Mouse (Mus musculus) kidney, adult 18-20 months (tissue): ENCODE data around the gene Nf2.

Source experiments
- DNase-seq: peaks from one replicate; pipeline ENCODE4 v3.0.0; 2021

The Nf2 gene

GRCm38 (mm10) chr11:4849258-4849943, at the start of gene Nf2:
Nf2 (minus strand) TSS chr11:4849536.
- peak; percentile 98 for DNase-seq

- DNase-seq: peak; percentile 83
Observed at GRCm38 (mm10) chr11:4894848-4895816, 45.8 kb upstream of the Nf2 start, which contains the start of gene Thoc5. Thoc5 (plus strand) TSS chr11:4895320.

- DNase-seq: no peak
Observed at GRCm38 (mm10) chr11:4886987-4887386, 37.7 kb upstream of the Nf2 start.

GRCm38 (mm10) chr11:4885385-4885903, 36.1 kb upstream of the Nf2 start:
- DNase-seq: peak; percentile 76

- peak; percentile 75 for DNase-seq
Observed at GRCm38 (mm10) chr11:4882892-4883627, 33.7 kb upstream of the Nf2 start.

DNA sequence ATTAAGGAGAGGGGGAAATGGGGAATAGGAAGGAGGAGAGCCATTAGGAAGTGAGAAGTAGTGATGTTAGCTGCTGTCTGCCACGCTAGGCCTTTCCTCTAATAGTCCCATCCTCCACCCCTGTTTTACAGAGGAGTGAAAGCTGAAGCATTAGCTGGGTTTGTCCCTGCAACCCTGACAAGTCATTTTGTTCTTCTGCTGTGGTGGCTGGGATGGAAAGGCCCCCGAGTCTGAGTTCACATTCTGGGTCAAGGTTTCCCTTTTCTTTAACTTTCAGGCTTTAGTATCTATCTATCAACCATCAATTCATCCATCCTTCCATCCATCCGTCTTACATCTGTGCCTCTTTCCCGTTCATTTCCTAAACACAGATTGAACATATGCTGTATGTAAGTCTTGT, 31.8 kb upstream of the Nf2 start:
- DNase-seq: no peak

DNA sequence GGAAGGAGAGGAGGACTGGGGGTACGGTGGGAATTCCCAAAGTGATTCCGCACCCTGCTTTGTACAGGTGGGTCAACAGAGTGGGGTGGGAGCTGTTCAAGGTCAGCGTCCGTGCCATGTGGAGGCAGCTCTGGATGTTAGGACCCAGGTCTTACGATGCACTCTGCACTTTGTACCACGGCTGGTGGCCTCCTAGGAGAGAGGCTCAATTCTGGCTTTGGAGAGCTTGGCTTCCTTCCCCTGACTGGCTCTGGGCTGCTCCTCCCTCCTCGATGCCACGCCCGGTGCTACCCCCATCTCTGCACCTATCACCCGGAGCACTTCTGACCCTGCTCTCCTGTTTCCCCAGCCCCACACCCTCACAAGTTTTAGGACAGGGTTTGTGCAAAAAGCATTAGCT, 25.2 kb upstream of the Nf2 start:
- DNase-seq: peak; percentile 74

DNA sequence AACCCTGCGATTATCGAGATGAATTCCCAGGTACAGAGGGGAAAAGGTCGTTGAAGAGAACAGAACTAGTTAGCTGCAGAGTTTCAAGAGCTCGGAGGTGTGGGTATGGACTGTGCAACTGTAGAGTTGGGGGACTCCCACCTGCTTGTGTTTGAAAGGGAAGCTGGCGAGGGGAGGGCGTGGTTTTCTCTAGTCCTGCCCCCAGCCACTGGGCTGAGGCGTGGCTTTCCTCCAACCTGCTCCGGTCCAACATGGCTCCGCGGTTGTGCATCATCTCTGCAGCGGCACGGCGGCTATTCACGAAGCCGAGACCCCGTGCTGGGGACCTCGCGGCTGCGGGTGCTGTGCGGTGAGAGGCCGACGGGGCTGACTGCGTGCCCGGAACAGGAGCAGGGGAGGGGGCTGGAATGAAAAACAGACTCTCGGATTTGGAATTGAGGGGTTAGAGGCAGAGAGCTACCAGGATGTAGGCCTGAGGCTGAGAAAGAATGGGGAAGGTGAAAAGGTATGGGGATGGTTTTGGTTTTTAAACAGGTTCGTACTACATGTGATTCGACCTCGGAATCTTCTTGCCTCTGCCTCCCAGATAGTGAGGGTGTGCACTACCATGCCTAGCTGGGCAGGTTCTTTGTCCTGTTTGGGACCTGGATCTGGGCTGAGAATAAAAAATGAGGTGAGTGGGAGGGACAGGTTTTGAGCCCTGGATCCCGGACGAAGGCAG, 24.6 kb upstream of the Nf2 start, which contains the start of gene Nipsnap1:
Gene Nipsnap1 (plus strand): TSS at position 197 of the 721 bp plus-strand sequence.
- peak; percentile 89 for DNase-seq

DNA sequence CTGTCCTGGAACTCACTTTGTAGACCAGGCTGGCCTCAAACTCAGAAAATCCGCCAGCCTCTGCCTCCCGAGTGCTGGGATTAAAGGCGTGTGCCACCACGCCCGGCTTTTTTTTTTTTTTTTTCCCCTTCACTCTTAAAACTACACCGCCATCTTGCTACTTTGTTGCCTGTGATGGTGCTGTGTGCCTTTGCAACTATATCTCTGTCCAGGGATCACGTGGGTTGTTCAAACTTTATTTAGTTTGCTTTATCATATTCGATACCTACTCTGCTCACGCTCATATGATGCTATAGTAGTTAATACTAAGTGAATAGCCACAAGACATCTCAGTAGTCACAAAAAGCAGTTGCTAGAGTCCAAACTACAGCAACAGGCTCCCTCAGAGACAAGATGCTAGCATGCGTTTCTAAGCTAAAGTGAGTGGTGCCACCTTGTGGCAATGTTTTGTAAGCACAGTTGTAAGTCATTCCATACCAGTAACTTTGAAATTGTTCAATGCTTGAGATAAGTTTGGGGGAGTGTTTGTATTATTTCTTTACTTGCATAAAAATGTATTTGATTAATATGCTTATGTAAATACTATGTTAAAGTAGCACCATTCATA, 16.4 kb upstream of the Nf2 start:
- peak; percentile 65 for DNase-seq

DNA sequence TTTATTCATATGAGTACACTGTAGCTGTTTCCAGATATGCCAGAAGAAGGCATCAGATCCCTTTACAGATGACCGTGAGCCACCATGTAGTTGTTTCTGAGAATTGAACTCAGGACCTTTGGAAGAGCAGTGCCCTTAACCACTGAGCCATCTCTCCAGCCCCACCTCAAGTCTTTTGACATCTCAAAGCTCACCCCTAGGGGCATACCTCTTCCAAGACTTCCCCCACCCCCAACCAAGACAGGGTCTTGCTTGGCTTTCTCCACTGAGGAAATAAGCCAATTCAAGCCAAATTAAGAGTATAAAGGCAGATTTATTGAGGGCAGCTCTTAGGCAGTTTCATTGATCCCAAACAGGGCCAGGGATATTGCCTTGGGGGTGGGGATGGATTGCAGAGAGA, 13.4 kb upstream of the Nf2 start:
- DNase-seq: no peak

- no peak for DNase-seq
Observed at GRCm38 (mm10) chr11:4861816-4862604, 12.7 kb upstream of the Nf2 start.

GRCm38 (mm10) chr11:4860986-4861385, 11.7 kb upstream of the Nf2 start:
- no peak for DNase-seq

DNA sequence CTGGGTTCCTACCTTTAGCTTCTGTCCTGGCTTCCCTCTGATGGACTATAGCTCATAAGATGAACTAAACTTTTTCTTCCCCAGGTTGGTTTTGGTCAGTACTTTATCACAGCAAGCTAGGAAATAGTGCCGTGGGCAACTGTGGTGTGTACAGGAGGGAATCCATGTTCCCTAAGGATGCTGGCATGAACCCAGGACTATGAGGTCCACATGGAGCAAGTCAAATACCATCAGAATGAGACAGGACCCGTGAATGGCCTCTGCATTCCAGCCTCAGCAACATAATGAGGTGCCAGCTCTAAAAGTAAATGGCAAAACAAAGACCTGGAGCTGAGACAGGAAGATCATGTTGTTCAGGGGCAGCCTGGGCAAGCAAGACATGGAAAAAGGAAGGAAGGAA, 9.1 kb upstream of the Nf2 start:
- DNase-seq: no peak

DNA sequence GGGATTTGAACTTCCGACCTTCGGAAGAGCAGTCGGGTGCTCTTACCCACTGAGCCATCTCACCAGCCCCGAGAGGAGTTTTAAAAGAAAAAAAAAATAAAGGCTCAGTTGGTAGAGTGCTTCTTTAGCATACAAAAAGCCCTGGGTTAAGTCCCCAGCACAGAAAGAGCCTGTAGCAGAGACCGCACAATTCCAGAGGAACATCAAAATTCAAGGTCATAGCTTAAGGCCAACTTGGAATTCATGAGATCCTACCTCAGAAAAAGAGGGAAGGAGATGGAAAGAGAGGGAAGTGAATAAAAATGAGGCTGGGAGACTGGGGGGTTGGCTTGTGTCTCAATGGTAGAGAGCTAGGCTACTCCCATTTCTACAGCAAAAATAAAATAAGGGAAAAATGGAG, 4.8 kb upstream of the Nf2 start:
- DNase-seq: no peak

- no peak for DNase-seq
Observed at GRCm38 (mm10) chr11:4853021-4853420, 3.7 kb upstream of the Nf2 start.

DNA sequence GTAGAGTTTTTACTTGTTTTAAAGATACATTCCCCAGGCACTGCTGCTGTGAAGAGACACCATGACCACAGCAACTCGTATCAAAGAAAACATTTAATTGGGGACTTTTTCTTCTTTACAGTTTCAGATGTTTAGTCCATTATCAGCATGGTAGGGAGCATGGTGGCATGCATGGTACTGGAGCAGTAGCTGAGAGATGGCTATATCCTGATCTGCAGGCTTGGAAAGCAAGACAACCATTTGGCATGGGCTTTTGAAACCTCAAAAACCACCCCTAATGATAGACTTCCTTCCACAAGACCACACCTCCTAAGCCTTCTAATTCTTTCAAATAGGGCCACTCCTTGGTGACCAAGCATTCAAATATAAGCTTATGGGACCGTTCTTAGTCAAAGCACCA, 1.1 kb upstream of the Nf2 start:
- DNase-seq: no peak

GRCm38 (mm10) chr11:4848483-4849248, 670 bp downstream of the Nf2 start:
- DNase-seq: peak; percentile 63

GRCm38 (mm10) chr11:4840942-4841526, 8.3 kb downstream of the Nf2 start:
- no peak for DNase-seq

DNA sequence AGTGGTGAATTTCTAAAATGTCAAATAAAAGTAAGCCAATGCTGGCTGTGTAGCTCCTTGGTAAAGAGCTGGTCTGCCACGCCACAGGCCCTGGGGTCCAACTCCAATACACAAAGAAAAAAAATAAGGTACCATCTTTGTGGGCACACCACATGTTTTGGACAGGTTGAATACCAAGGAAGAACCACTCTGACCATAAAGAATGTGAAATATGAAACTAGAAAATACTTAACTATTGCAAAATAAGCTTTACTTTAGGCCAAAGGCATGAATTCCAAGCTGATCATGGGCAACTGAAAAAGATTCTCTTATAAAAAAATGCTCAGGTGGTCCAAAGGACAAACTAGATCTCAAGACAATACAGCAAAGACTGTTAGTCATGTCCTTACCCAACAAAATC, 11.1 kb downstream of the Nf2 start:
- DNase-seq: no peak

GRCm38 (mm10) chr11:4837342-4837741, 12.0 kb downstream of the Nf2 start:
- DNase-seq: no peak
